Mouse (Mus musculus) mouse trophoblast stem cell (cell line): ENCODE measurements around the gene Prr14l.
"Not testable (repeated sequence)": the region's sequence is repeated elsewhere in the genome, so short reads cannot be mapped to it uniquely, and the experiment has no call there.

Source experiments
- in situ Hi-C, 2 experiments: fragments of 300-500 bp; cut with MseI, MboI; formaldehyde crosslinking; loops; 2 replicates in 1 of 2; 3 replicates in 1 of 2; pipeline ENCODE4 v1.15.1; 2025

The Prr14l gene

DNA sequence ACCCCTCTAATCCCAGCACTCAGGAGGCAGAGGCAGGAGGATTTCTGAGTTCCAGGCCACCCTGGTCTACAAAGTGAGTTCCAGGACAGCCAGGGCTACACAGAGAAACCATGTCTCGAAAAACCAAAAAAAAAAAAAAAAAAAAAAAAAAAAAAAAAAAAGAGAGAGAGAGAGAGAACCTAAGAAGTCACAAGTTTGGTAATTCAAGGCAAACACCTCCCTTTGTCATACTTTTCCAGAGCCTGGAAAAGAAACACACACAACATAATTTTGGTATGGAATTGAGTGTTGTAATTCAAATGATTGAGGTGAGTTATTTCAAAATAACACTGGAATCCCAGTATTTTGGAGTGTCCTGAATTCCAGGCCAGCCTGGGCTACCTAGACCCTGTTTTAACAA is 67.6 kb downstream of the Prr14l start:
- in situ Hi-C loops = not testable (repeated sequence)

- in situ Hi-C loops = no loop called here
Measured at GRCm38 (mm10) chr5:32785313-32785915, 68.6 kb downstream of the Prr14l start, which contains the start of gene Pisd. Gene Pisd (minus strand): TSS chr5:32785646.

DNA sequence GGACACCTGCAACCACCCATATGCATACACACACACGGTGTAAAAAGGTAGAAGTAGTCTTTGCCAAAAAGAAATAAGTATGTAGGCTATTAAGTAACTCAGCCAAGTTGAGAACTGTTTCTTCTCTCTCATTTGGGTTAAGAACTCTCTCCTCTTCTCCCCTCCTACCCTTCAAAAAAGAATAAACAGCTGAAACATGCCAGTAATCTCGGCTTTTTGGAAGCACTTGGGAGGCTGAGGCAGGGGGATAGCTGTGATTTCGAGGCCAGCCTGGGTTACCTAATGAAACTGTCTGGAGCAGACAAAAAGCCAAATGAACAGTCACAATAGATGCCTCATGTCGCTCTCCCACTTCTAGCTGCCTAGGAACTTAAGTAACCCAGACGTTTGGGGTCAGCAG is 69.3 kb downstream of the Prr14l start:
- in situ Hi-C loops = no loop called here

GRCm38 (mm10) chr5:32781596-32781995 is 72.5 kb downstream of the Prr14l start:
- in situ Hi-C loops = no loop called here

- in situ Hi-C loops = no loop called here
Measured at GRCm38 (mm10) chr5:32778168-32778567, 75.9 kb downstream of the Prr14l start.

- in situ Hi-C loops = no loop called here
Measured at GRCm38 (mm10) chr5:32772361-32772760, 81.7 kb downstream of the Prr14l start.

DNA sequence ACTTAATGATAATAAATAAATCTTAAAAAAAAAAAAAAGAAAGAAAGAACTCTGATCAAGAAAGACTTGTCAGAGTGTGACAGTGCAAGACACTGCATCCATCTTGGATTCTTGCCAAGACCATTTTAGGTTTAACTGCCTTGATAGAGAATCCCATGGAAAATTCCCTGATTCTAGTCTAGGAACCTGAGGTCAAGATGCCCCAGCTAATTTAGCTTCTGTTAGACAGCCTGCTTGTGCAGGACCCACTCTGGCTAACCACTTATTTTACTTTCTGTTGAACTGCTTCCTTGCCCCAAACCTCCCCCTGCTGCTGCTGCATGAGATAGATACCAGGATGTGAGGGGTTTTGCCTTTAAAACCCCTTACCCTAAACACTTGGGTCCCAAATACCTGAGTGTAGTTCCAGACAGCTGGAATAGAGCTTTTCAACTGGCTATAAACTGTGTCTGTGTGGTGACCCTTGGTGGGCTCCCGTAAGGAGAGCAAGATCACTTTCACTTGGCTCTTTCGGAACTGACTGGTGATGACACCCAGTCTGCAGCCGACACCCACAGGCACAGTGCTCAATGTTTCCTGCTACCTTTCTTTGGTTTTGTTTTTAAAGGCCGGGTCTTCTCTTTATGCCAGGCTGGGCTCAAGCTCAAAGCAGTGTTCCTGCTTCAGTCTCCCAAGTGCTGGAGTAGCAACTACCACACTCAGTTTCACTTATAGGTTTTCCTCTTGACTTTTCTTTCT is 86.3 kb downstream of the Prr14l start:
- in situ Hi-C loops = no loop called here

DNA sequence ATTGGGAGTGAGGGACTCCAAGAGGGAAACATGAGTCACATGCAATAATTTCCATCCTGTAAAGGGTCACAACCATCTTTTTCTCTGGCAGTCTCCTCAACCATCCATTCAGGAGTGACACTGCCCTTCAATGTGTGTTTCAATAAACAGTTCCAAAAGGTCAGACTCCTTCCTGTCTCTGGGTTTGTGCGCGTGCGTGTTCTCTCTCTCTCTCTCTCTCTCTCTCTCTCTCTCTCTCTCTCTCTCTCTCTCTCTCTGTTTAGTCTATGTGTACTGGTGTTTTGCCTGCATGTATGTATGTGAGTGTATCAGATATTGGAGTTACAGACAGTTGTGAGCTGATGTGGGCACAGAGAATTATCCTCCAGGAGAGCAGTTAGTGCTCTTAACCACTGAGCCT is 87.1 kb downstream of the Prr14l start:
- in situ Hi-C loops = no loop called here

GRCm38 (mm10) chr5:32761566-32762140 is 92.4 kb downstream of the Prr14l start:
- in situ Hi-C loops = no loop called here

DNA sequence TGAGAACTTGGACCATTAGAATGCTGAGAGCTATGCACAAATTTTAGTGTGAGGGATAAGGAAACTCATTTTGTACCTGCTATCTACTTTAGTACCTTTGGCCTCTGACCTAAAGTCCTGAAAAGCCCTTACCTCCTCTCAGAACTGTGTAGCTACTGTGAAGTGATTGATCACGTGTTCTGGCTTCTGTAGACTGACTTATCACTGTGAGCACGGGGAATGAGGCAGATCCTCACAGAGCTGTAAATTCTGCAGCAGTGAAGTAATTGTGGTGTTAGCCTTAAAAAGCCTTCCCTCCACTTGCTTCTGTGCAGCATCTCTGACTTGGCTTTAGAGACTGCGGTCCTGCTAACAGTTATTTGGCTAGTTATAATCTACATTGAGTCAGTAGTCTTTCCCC is 93.3 kb downstream of the Prr14l start:
- in situ Hi-C loops = no loop called here

DNA sequence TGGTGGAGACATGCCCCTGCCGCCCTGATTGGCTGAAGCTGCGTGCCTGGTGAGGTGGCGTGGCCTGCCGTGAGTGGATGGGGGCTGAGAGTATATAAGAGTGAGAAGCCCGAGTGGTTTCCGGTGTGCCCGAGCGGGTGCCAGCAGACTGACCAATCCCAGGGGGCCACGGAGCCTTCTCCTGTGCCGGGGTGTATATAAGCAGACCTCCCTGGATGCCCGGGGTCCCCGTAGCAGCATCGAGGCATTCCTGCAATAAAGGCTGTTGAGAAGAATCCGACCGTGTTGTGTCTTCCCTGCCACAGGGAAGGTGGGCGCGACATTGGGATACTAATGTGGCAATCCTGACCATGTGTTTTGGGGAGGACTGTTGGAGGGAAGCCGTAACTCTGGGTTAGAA is 93.7 kb downstream of the Prr14l start:
- in situ Hi-C loops = not testable (repeated sequence)

GRCm38 (mm10) chr5:32759662-32760061 is 94.4 kb downstream of the Prr14l start:
- in situ Hi-C loops = no loop called here

DNA sequence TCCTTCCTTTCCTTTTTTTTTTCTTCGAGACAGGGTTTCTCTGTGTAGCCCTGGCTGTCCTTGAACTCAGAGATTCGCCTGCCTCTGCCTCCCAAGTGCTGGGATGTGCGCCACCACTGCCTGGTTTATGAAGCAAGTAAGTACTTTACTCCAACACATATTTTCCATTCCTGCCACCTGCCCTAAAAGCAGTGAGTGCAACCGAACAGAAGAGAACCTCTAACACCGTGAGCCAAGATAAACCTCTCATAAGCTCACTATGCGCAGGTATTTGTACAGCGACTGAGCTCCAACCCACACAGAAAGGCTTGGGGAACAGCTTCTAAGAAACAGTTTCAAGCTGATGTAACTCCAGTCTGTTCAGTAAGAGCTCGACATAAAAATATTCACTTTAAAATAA is 97.9 kb downstream of the Prr14l start:
- in situ Hi-C loops = no loop called here

- in situ Hi-C loops = no loop called here
Measured at GRCm38 (mm10) chr5:32751736-32752135, 102.3 kb downstream of the Prr14l start.

DNA sequence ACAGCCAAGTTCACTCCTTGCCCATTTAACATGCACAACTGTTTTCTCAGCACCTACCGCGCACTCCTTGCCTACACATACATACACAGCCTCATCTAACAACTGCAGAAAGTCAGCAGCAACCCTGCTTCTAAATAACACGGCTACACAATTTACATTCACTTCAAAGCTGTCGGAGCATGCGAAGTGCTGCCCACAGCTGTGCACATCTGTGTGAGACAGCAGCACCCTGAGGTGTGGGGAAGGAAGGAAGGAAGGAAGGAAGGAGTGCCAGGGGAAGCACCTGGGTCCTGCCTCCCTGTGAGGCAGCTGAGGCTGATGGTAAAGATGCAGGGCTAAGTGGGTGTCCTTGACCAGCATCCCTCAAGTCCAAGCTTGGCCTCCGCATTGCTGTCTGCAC is 105.1 kb downstream of the Prr14l start:
- in situ Hi-C loops = no loop called here

- in situ Hi-C loops = no loop called here
Measured at GRCm38 (mm10) chr5:32747650-32748375, 106.2 kb downstream of the Prr14l start.

DNA sequence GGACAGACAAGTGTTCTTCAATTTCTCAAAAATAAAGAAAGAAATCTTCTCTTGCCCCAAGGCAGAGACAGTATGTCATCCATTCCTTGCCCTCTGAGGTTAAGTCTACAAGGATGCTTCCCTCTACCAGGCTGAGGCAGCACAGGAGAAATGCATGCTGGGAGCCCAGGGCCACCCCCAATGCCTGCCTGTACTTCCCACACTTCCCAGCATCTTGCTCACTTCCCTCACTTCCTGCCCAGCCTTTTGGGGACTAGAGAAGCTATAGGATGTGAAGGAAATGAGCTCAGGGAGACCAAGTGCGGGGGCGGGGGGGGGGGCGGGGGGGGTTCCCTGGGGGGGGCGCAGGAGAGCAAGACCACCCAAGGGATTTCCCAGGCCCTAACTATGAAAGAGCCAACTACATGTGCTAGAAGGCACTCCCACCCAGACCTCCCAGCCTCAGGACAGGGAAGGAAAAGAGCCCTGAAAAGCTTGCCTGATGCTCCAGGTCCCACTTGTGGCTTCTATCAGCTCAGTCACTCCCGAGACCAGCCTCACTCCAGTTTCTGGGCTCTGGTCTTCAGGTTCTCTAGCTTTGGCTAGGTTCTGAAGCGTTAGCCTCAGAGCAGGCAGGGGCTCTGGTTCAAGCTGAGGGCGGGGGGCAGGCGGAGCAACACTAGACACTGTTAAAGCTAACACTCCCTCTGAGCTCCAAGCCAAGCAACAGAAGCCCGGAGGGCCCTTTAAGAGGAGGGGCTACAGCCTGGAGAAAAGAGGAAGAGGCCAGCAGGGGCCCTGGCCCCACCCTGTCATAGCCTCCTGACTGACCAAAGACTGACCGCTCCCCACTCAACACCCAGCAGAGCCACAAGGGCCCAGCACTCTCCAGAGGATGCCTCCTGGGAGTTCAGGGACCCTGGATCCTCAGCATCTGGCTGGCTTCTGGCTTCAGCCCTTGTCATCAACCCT is 108.1 kb downstream of the Prr14l start:
- in situ Hi-C loops = no loop called here

DNA sequence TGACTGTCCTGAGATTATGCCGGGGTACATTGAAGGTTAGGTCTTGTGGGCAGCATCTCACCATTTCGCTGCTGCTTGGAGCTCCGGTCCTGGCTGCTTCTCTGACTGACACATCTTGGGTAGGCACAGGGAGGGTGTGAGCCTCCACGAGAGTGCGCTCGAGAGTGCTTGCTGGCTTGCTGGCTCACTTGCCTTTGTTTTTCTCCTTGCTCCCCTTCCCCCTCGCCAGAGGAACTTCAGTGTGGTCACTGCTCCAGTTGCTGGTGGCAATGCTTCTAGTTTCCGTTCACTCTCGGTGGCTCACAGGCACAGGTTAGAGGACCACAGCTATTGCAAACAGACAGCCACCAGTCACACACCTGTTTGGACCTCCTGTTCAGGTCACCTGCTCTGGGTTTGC is 111.9 kb downstream of the Prr14l start:
- in situ Hi-C loops = no loop called here

DNA sequence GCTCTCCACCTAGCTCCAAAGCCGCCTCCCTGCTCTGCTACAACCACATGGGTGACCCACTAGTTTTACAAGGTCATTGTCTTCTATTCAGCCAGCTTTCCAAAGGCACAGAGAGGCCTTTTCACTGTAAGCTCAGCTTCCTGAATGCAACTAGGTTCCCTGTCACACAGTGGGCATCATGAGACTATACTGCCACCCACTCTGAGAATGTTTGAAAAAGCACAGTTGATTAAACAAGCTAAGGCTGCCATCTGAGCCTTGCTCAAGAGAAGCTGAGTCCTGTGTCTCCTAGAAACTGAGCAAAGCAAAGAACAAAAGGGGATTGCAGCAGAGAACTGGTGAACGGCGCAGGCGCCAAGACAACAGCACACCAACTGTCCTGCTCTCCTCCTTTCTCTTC is 112.7 kb downstream of the Prr14l start:
- in situ Hi-C loops = not testable (repeated sequence)

- in situ Hi-C loops = not testable (repeated sequence)
Measured at GRCm38 (mm10) chr5:32740850-32741249, 113.2 kb downstream of the Prr14l start.

DNA sequence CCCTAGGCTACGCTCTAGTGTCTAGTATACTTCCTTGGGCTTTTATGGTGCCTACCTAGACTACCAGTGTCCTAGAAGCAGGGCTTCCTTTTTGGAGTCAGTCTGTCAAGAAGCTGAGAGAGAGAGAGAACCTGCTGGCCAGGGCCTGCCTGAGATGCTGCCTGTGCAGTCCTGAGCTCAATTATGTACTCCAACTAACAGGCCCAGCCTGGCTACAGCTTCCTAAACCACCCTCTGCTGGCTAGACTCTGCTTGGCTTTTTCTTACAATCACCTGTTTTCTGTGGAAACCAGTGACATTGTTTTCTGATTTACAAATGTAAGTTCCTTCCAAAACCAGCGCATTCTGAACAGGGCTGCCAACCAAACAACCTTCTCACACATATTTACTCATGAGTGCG is 113.9 kb downstream of the Prr14l start:
- in situ Hi-C loops = no loop called here
